Mouse (Mus musculus): ENCODE results near the gene Nck1.

DNA sequence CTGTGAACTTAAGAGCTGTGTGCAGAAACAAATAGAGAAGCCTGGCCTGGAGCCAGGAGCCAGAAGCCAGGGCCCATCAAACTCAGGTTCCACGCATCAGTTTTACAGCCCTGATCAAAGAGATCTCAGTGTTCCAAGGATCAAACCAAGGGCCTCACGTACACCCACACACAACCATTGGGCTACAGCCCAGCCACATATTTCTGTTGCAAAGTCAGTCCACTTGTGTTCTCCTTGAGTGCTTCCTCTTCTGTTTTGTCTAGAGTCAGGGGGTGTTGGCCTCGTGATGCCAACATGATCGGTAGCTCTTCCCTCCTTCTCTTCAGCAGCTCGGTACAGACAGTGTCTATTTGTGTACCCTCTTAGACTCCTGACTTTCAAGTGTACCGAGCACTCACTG, 93.5 kb downstream of the Nck1 start:
- TF ChIP-seq POLR2A (IDR thresholded peaks at IDR 0.05; ENCODE audit: insufficient read length, low read depth) (no peak), MYOD1 (IDR thresholded peaks at IDR 0.05; ENCODE audit: control insufficient read depth in 1 of 3, insufficient read length in 2 of 3, low read depth in 2 of 3) (no peak), REST (IDR thresholded peaks at IDR 0.05; ENCODE audit: insufficient read depth, insufficient read length) (no peak), MYOG (IDR thresholded peaks at IDR 0.05; ENCODE audit: control insufficient read depth in 1 of 3, insufficient read depth in 1 of 3, insufficient read length in 2 of 3, low read depth in 2 of 3) (no peak), E2F4 (IDR thresholded peaks at IDR 0.05; ENCODE audit: insufficient read depth) (no peak), TCF12 (IDR thresholded peaks at IDR 0.05; ENCODE audit: insufficient read depth, poor library complexity, severe bottlenecking) (no peak), USF1 (IDR thresholded peaks at IDR 0.05; ENCODE audit: low read depth) (no peak), TCF3 (IDR thresholded peaks at IDR 0.05; ENCODE audit: insufficient read length, low read depth) (no peak), MAX (IDR thresholded peaks at IDR 0.05; ENCODE audit: low read depth) (no peak), POLR2AphosphoS2 (IDR thresholded peaks at IDR 0.05; ENCODE audit: insufficient read length, low read depth) (no peak), CEBPB (IDR thresholded peaks at IDR 0.05; ENCODE audit: insufficient read depth, poor library complexity, severe bottlenecking) (no peak)
